Mouse (Mus musculus) MEL (cell line): Measurements from ENCODE around the gene Rpl11. TPM values are rescaled to one million over a fixed set of nuclear protein-coding genes. Genes with fewer than 3 reads are reported as not detected.

Experiments used
- DNase-seq: peaks from one replicate; pipeline ENCODE4 v3.0.0; 2011; ENCODE audit warnings: low read depth, low spot score
- H3K27ac ChIP-seq: 2 replicates; pipeline ENCODE4 v1.5.1; 2012; ENCODE audit warnings: low read depth, mild to moderate bottlenecking, control low read depth, low read length, moderate library complexity; ENCODE audit not compliant: control insufficient read depth
- H3K27me3 ChIP-seq, 2 experiments: fragments of 150-350 bp in 1 of 2; sonication (generic) in 1 of 2; 2 replicates each; pipeline ENCODE4 v1.6.1; 2012; ENCODE audit warnings: low read length in 2 of 2, mild to moderate bottlenecking in 2 of 2, improper control_type of control experiment in 1 of 2, moderate library complexity in 1 of 2; ENCODE audit not compliant: insufficient read depth in 2 of 2, control insufficient read depth in 1 of 2
- H3K36me3 ChIP-seq, 2 experiments: 2 replicates each; pipeline ENCODE4 v1.6.1; 2012 to 2014; ENCODE audit warnings: low read length in 2 of 2, improper control_type of control experiment in 1 of 2, inconsistent platforms in 1 of 2, mild to moderate bottlenecking in 1 of 2; ENCODE audit not compliant: insufficient read depth in 2 of 2, control insufficient read depth in 1 of 2
- H3K4me1 ChIP-seq, 2 experiments: fragments of 150-350 bp in 1 of 2; sonication (generic) in 1 of 2; 2 replicates each; pipeline ENCODE4 v1.6.1; 2012; ENCODE audit warnings: low read length in 2 of 2, improper control_type of control experiment in 1 of 2, mild to moderate bottlenecking in 1 of 2; ENCODE audit not compliant: insufficient read depth in 2 of 2, control insufficient read depth in 1 of 2
- H3K4me3 ChIP-seq, 2 experiments: fragments of 150-350 bp in 1 of 2; sonication (generic) in 1 of 2; 2 replicates each; pipeline ENCODE4 v1.5.1; 2012; ENCODE audit warnings: low read depth in 2 of 2, low read length in 2 of 2, mild to moderate bottlenecking in 2 of 2, moderate library complexity in 2 of 2, control low read depth in 1 of 2, improper control_type of control experiment in 1 of 2; ENCODE audit not compliant: control insufficient read depth in 1 of 2, insufficient read depth in 1 of 2
- H3K79me2 ChIP-seq: 2 replicates; pipeline ENCODE4 v1.6.1; 2012; ENCODE audit warnings: mild to moderate bottlenecking, low read length, moderate library complexity; ENCODE audit not compliant: control insufficient read depth, poor library complexity, insufficient read depth
- H3K9ac ChIP-seq: 2 replicates; pipeline ENCODE4 v1.6.1; 2012; ENCODE audit warnings: low read depth, mild to moderate bottlenecking, control low read depth, low read length, moderate library complexity; ENCODE audit not compliant: control insufficient read depth, poor library complexity, severe bottlenecking
- H3K9me3 ChIP-seq: fragments of 150-350 bp; sonication (generic); replicated peaks from 2 replicates; pipeline ENCODE4 v1.6.1; 2012; ENCODE audit warnings: mild to moderate bottlenecking, low read length, improper control_type of control experiment, moderate library complexity; ENCODE audit not compliant: insufficient read depth
- BHLHE40 ChIP-seq: IDR thresholded peaks from 2 replicates; pipeline ENCODE4 v1.6.1; 2012; ENCODE audit warnings: low read depth, mild to moderate bottlenecking, inconsistent platforms, low read length, improper control_type of control experiment, borderline replicate concordance
- CHD2 ChIP-seq: IDR thresholded peaks from 2 replicates; pipeline ENCODE4 v1.6.1; 2011; ENCODE audit warnings: low read length, improper control_type of control experiment
- E2F4 ChIP-seq: IDR thresholded peaks from 2 replicates; pipeline ENCODE4 v1.6.1; 2011; ENCODE audit warnings: low read depth, low read length, improper control_type of control experiment, borderline replicate concordance
- ELF1 ChIP-seq: IDR thresholded peaks from 2 replicates; pipeline ENCODE4 v1.6.1; 2014; ENCODE audit warnings: low read depth, mild to moderate bottlenecking, inconsistent platforms, low read length, improper control_type of control experiment, moderate library complexity
- EP300 ChIP-seq, 2 experiments: IDR thresholded peaks; 2 replicates each; pipeline ENCODE4 v1.6.1; 2011; ENCODE audit warnings: improper control_type of control experiment in 2 of 2, low read length in 2 of 2, low read depth in 1 of 2, mild to moderate bottlenecking in 1 of 2
- ETS1 ChIP-seq: IDR thresholded peaks from 2 replicates; pipeline ENCODE4 v1.6.1; 2012; ENCODE audit warnings: low read depth, mild to moderate bottlenecking, inconsistent platforms, low read length, improper control_type of control experiment, moderate library complexity
- GABPA ChIP-seq: IDR thresholded peaks from 2 replicates; pipeline ENCODE4 v1.6.1; 2012; ENCODE audit warnings: low read depth, mild to moderate bottlenecking, inconsistent platforms, low read length, improper control_type of control experiment, moderate library complexity
- KAT2A ChIP-seq: conservative IDR thresholded peaks from 2 replicates; pipeline ENCODE4 v1.6.1; 2012; ENCODE audit warnings: low read depth, low read length, improper control_type of control experiment, inconsistent platforms
- MAFK ChIP-seq: IDR thresholded peaks from 2 replicates; pipeline ENCODE4 v1.6.1; 2011; ENCODE audit warnings: low read depth, mild to moderate bottlenecking, low read length, improper control_type of control experiment, borderline replicate concordance
- MXI1 ChIP-seq: IDR thresholded peaks from 2 replicates; pipeline ENCODE4 v1.6.1; 2011; ENCODE audit warnings: mild to moderate bottlenecking, low read depth, low read length, improper control_type of control experiment
- MYC ChIP-seq: IDR thresholded peaks from 2 replicates; pipeline ENCODE4 v1.6.1; 2011; ENCODE audit warnings: low read depth, mild to moderate bottlenecking, low read length, improper control_type of control experiment, moderate library complexity
- NELFE ChIP-seq: IDR thresholded peaks from 2 replicates; pipeline ENCODE4 v1.6.1; 2011; ENCODE audit warnings: low read depth, low read length, improper control_type of control experiment
- NRF1 ChIP-seq: IDR thresholded peaks from 2 replicates; pipeline ENCODE4 v1.6.1; 2014; ENCODE audit warnings: low read depth, mild to moderate bottlenecking, inconsistent platforms, low read length, improper control_type of control experiment, moderate library complexity; ENCODE audit not compliant: poor library complexity, insufficient read depth, severe bottlenecking
- RCOR1 ChIP-seq: IDR thresholded peaks from 2 replicates; pipeline ENCODE4 v1.6.1; 2012; ENCODE audit warnings: low read depth, mild to moderate bottlenecking, inconsistent platforms, low read length, improper control_type of control experiment
- SIN3A ChIP-seq: IDR thresholded peaks from 2 replicates; pipeline ENCODE4 v1.6.1; 2012; ENCODE audit warnings: low read length, improper control_type of control experiment, inconsistent platforms
- SMC3 ChIP-seq: IDR thresholded peaks from 2 replicates; pipeline ENCODE4 v1.6.1; 2011; ENCODE audit warnings: low read depth, low read length, improper control_type of control experiment
- TBP ChIP-seq: IDR thresholded peaks from 2 replicates; pipeline ENCODE4 v1.8.0; 2011; ENCODE audit warnings: low read depth, low read length, improper control_type of control experiment
- USF2 ChIP-seq, 2 experiments: IDR thresholded peaks; 2 replicates each; pipeline ENCODE4 v1.6.1; 2011 to 2012; ENCODE audit warnings: improper control_type of control experiment in 2 of 2, low read length in 2 of 2, borderline replicate concordance in 1 of 2, inconsistent platforms in 1 of 2, low read depth in 1 of 2, mild to moderate bottlenecking in 1 of 2; ENCODE audit not compliant: insufficient read depth in 1 of 2
- ZKSCAN1 ChIP-seq: IDR thresholded peaks from 2 replicates; pipeline ENCODE4 v1.6.1; 2012; ENCODE audit warnings: low read depth, mild to moderate bottlenecking, inconsistent platforms, low read length, improper control_type of control experiment, moderate library complexity
- ZNF384 ChIP-seq: IDR thresholded peaks from 2 replicates; pipeline ENCODE4 v1.6.1; 2012; ENCODE audit warnings: low read depth, mild to moderate bottlenecking, inconsistent platforms, low read length, improper control_type of control experiment
- polyA plus RNA-seq, 2 experiments: library from polyadenylated mRNA; stranded (reverse) in 1 of 2; unstranded in 1 of 2; fragments of >175 nt in 1 of 2; fragments of >200 nt in 1 of 2; gene quantifications; 2 replicates each; pipeline versions ENCODE4 v1.2.1 to v1.2.4; 2012; ENCODE audit warnings: low replicate concordance in 2 of 2, low read depth in 1 of 2; ENCODE audit not compliant: insufficient read length in 2 of 2, insufficient read depth in 1 of 2, missing spikeins in 1 of 2
- total RNA-seq: library from RNA; depleted of rRNA; stranded (reverse); fragments of 300-350 nt; gene quantifications from 2 replicates; pipeline ENCODE4 v1.2.3, GENCODE M21; 2012

Rpl11 gene
- total and polyA plus RNA-seq, 3 experiments = 2,003 to 2,603 TPM; not detected in 1

GRCm38 (mm10) chr4:136078649-136079048 lies 25.4 kb upstream of the Rpl11 start:
- Histone ChIP-seq H3K4me1 (peaks cover 0 to 9% of the 10 kb centered on the region in 2 experiments; a peak in 2 of 4 replicates), H3K27ac (no peak overlapping the region), H3K9ac (no peak overlapping the region), H3K79me2 (no peaks in the 10 kb centered on the region), H3K36me3 (peaks cover 0 to 3% of the 10 kb centered on the region in 2 experiments; a peak in 2 of 4 replicates), H3K9me3 (no peaks in the 10 kb centered on the region), H3K4me3 (no peak overlapping the region), H3K27me3 (peaks cover 8 to 18% of the 10 kb centered on the region in 2 experiments)
- no peak for DNase-seq
- TF ChIP-seq EP300 (IDR thresholded peaks at IDR 0.05; ENCODE audit: low read depth in 1 of 2, low read length in 2 of 2) (no peak), CHD2 (no peak), KAT2A (no peak), ETS1 (no peak), MYC (no peak), ZKSCAN1 (no peak), NRF1 (no peak), ZNF384 (no peak), BHLHE40 (no peak), SMC3 (no peak), RCOR1 (no peak), E2F4 (no peak), MXI1 (no peak), GABPA (no peak), USF2 (IDR thresholded peaks at IDR 0.05; ENCODE audit: borderline replicate concordance in 1 of 2, insufficient read depth in 1 of 2, low read depth in 1 of 2, low read length in 2 of 2) (no peak), SIN3A (no peak), TBP (no peak), MAFK (no peak), NELFE (no peak), ELF1 (no peak)
